Mouse (Mus musculus): ENCODE measurements at regions not wholly inside any gene's neighbourhood (a gene's known extent, or its start where the extent isn't known, plus 50 kb on each side); places are given as distances from the start of the nearest gene placed in this dataset.

Small RNAs in the stretch of these regions (microRNA-seq; reads per million reads assigned to microRNA genes)
- 2.4 to 7.8 reads per million in 2 experiments for gene Mir205

Measured in adrenal gland, postnatal 25 days (tissue).